Mouse (Mus musculus): ENCODE measurements at regions not wholly inside any gene's neighbourhood (a gene's known extent, or its start where the extent isn't known, plus 50 kb on each side); places are given as distances from the start of the nearest gene placed in this dataset.

GRCm38 (mm10) chrX:14738999-14739398 lies 528.1 kb downstream of the H2al1n start:
- TF ChIP-seq CTCF (IDR thresholded peaks at IDR 0.05; ENCODE audit: low read depth) (no peak), EP300 (IDR thresholded peaks at IDR 0.05; ENCODE audit: low read depth) (no peak)
